10 mouse cellular contexts compared by ENCODE assay signal in genomic region chr9:103229037-103229867, GRCm38 (mm10). TPM values are rescaled to one million over a fixed set of nuclear protein-coding genes. Genes with fewer than 3 reads are reported as not detected.
DNase-seq lines count a peak whose midpoint lies in the region; ATAC-seq lines count a peak whose summit lies in the region.
"Had no signal": no experiment of that assay in that cellular context is flagged by ENCODE, and none has a peak within 500 bp of the region (broad histone marks: within the 10 kb centered on the region; RNA-seq: fewer than 3 reads in every experiment).

No protein-coding gene starts in this region.

- 77% methylated on average over 15 of the region's 15 CpGs for WGBS in heart, embryonic 13.5 days
- 71% methylated on average over 15 of the region's 15 CpGs for WGBS in intestine, embryonic 15.5 days
- WGBS in midbrain, embryonic 15.5 days: 91% methylated on average over 15 of the region's 15 CpGs

- H3K9me3 ChIP-seq in heart, embryonic 13.5 days: no peaks in the 10 kb centered on the region
- no peaks in the 10 kb centered on the region for H3K9me3 ChIP-seq in megakaryocyte, embryonic 14.5 days
- H3K9me3 ChIP-seq in intestine, embryonic 15.5 days: no peaks in the 10 kb centered on the region
- no peaks in the 10 kb centered on the region for H3K9me3 ChIP-seq in midbrain, embryonic 15.5 days
- H3K9me3 ChIP-seq: embryonic facial prominence, embryonic 15.5 days had no signal

- H3K9ac ChIP-seq in heart, embryonic 13.5 days: no peak overlapping the region
- no peak overlapping the region for H3K9ac ChIP-seq in intestine, embryonic 15.5 days
- H3K9ac ChIP-seq in midbrain, embryonic 15.5 days: no peak overlapping the region
- H3K9ac ChIP-seq: embryonic facial prominence, embryonic 15.5 days had no signal

- H3K27ac ChIP-seq in heart, embryonic 13.5 days (replicated peaks): no peak overlapping the region
- H3K27ac ChIP-seq in intestine, embryonic 15.5 days: no peak overlapping the region
- no peak overlapping the region for H3K27ac ChIP-seq in midbrain, embryonic 15.5 days
- H3K27ac ChIP-seq: embryonic facial prominence, embryonic 15.5 days had no signal

- no peaks in the 10 kb centered on the region for H3K36me3 ChIP-seq in heart, embryonic 13.5 days
- H3K36me3 ChIP-seq in megakaryocyte, embryonic 14.5 days (replicated peaks; ENCODE audit: low read length): no peaks in the 10 kb centered on the region
- H3K36me3 ChIP-seq in intestine, embryonic 15.5 days: no peaks in the 10 kb centered on the region
- no peaks in the 10 kb centered on the region for H3K36me3 ChIP-seq in midbrain, embryonic 15.5 days (replicated peaks)
- H3K36me3 ChIP-seq: embryonic facial prominence, embryonic 15.5 days had no signal

- peaks cover 6% of the 10 kb centered on the region; the same call in 1 of the 2 replicates for H3K27me3 ChIP-seq in heart, embryonic 13.5 days (replicated peaks)
- H3K27me3 ChIP-seq in megakaryocyte, embryonic 14.5 days (replicated peaks): peaks cover 45% of the 10 kb centered on the region
- H3K27me3 ChIP-seq in intestine, embryonic 15.5 days (replicated peaks): no peaks in the 10 kb centered on the region
- no peaks in the 10 kb centered on the region for H3K27me3 ChIP-seq in midbrain, embryonic 15.5 days (replicated peaks)
- H3K27me3 ChIP-seq: embryonic facial prominence, embryonic 15.5 days had no signal

- no peak for ATAC-seq in heart, embryonic 13.5 days (ENCODE audit: extremely low read depth, insufficient number of reproducible peaks, low FRiP score, low TSS enrichment)
- ATAC-seq in megakaryocyte, adult 5-6 weeks (ENCODE audit: poor library complexity, severe bottlenecking): no peak
- no peak for ATAC-seq in intestine, embryonic 15.5 days
- ATAC-seq in midbrain, embryonic 15.5 days (replicated peaks): no peak

- no peak for DNase-seq in heart, postnatal 14 days
- no peak for DNase-seq in left cerebral cortex, adult 9 months (ENCODE audit: low spot score in 2 of 2)
- DNase-seq: forebrain, postnatal 0 days had no signal

- peak overlapping the region; percentile 35; the same call in 1 of the 2 replicates for H3K4me3 ChIP-seq in heart, embryonic 13.5 days
- peak overlapping the region; percentile 74 for H3K4me3 ChIP-seq in megakaryocyte, embryonic 14.5 days (replicated peaks)
- peak overlapping the region; percentile 31 for H3K4me3 ChIP-seq in intestine, embryonic 15.5 days (replicated peaks)
- H3K4me3 ChIP-seq in midbrain, embryonic 15.5 days: no peak overlapping the region
- H3K4me3 ChIP-seq: embryonic facial prominence, embryonic 15.5 days had no signal

- H3K4me1 ChIP-seq in heart, embryonic 13.5 days: peaks cover 13% of the 10 kb centered on the region
- H3K4me1 ChIP-seq in megakaryocyte, embryonic 14.5 days: peaks cover 41% of the 10 kb centered on the region
- H3K4me1 ChIP-seq in intestine, embryonic 15.5 days (replicated peaks): 0 out of 2 replicates have a peak, but pooled peaks cover 3% of the 10 kb centered on the region
- peaks cover 8% of the 10 kb centered on the region; the same call in 1 of the 2 replicates for H3K4me1 ChIP-seq in midbrain, embryonic 15.5 days

- intact Hi-C loops in heart, postnatal 14 days (cut with DNase I): loop anchor here (5.0 kb wide), 1 partner anchor 73 kb away; no protein-coding TSS in a partner anchor

- peak overlapping the region; percentile 60 for H3K4me2 ChIP-seq in heart, embryonic 13.5 days
- H3K4me2 ChIP-seq in intestine, embryonic 15.5 days (replicated peaks): peak overlapping the region; percentile 56
- H3K4me2 ChIP-seq in midbrain, embryonic 15.5 days: peak overlapping the region; percentile 38; the same call in 1 of the 2 replicates

RNA-seq across cellular contexts. Expression of gene Gm20425, which starts 0.9 kb away (rescaled TPM):
- polyA plus RNA-seq in heart, embryonic 13.5 days (2015; fragmentation: Nextera tagmentation; extraction: Ambion mirVana): not detected in 2 replicates
- total RNA-seq in heart, postnatal 14 days (2021): 1 to 10 TPM; 6.6 to 7.1 TPM
- not detected in 2 replicates for polyA plus RNA-seq in megakaryocyte, embryonic 14.5 days (2012; ENCODE audit: insufficient read depth, low replicate concordance)
- not detected in 2 replicates for total RNA-seq in megakaryocyte, adult 5-6 weeks (2015)
- 0.55 TPM in 1 of 2 replicates, not detected in the other for total RNA-seq in megakaryocyte, adult 5-6 weeks (2017)
- 0.21 and 8.8 TPM in 2 replicates for polyA plus RNA-seq in intestine, embryonic 15.5 days (2015; fragmentation: Nextera tagmentation; extraction: Ambion mirVana)
- polyA plus RNA-seq in midbrain, embryonic 15.5 days (2015; fragmentation: Nextera tagmentation; extraction: Ambion mirVana): 0.37 TPM in 1 of 2 replicates, not detected in the other
- total RNA-seq: forebrain, postnatal 0 days had no signal
- polyA plus RNA-seq: large intestine, adult 2 months had no signal

RNA-seq across cellular contexts. Expression of gene Trf, which starts 1.0 kb away (rescaled TPM):
- 45.3 and 111 TPM in 2 replicates for polyA plus RNA-seq in heart, embryonic 13.5 days (2015; fragmentation: Nextera tagmentation; extraction: Ambion mirVana)
- total RNA-seq in heart, postnatal 14 days (2021): 10 to 100 TPM; 44.6 to 49.3 TPM
- 7.8 and 56.8 TPM in 2 replicates for polyA plus RNA-seq in megakaryocyte, embryonic 14.5 days (2012; ENCODE audit: insufficient read depth, low replicate concordance)
- total RNA-seq in megakaryocyte, adult 5-6 weeks (2015): 234 and 247 TPM in 2 replicates
- 92.2 and 130 TPM in 2 replicates for total RNA-seq in megakaryocyte, adult 5-6 weeks (2017)
- polyA plus RNA-seq in intestine, embryonic 15.5 days (2015; fragmentation: Nextera tagmentation; extraction: Ambion mirVana): 188 and 277 TPM in 2 replicates
- 35.0 and 39.6 TPM in 2 replicates for polyA plus RNA-seq in midbrain, embryonic 15.5 days (2015; fragmentation: Nextera tagmentation; extraction: Ambion mirVana)

RNA-seq across cellular contexts. Expression of gene Srprb, which starts 27.3 kb away (rescaled TPM):
- 42.6 and 48.5 TPM in 2 replicates for polyA plus RNA-seq in heart, embryonic 13.5 days (2015; fragmentation: Nextera tagmentation; extraction: Ambion mirVana)
- 10 to 100 TPM; 16.7 to 18.6 TPM for total RNA-seq in heart, postnatal 14 days (2021)
- polyA plus RNA-seq in megakaryocyte, embryonic 14.5 days (2012; ENCODE audit: insufficient read depth, low replicate concordance): 22.2 and 55.1 TPM in 2 replicates
- 10.8 and 12.1 TPM in 2 replicates for total RNA-seq in megakaryocyte, adult 5-6 weeks (2015)
- 10.8 and 13.2 TPM in 2 replicates for total RNA-seq in megakaryocyte, adult 5-6 weeks (2017)
- 46.4 and 55.2 TPM in 2 replicates for polyA plus RNA-seq in intestine, embryonic 15.5 days (2015; fragmentation: Nextera tagmentation; extraction: Ambion mirVana)
- 59.3 and 59.8 TPM in 2 replicates for polyA plus RNA-seq in midbrain, embryonic 15.5 days (2015; fragmentation: Nextera tagmentation; extraction: Ambion mirVana)
